Mouse (Mus musculus): ENCODE results near the gene Ift172. TPM values are rescaled to one million over a fixed set of nuclear protein-coding genes. Genes with fewer than 3 reads are reported as not detected.
"Not testable (repeated sequence)": the region's sequence is repeated elsewhere in the genome, so short reads cannot be mapped to it uniquely, and the experiment has no call there.

Gene Ift172
- polyA plus RNA-seq, 1 experiment from 2014 or later = 50.4 TPM

DNA sequence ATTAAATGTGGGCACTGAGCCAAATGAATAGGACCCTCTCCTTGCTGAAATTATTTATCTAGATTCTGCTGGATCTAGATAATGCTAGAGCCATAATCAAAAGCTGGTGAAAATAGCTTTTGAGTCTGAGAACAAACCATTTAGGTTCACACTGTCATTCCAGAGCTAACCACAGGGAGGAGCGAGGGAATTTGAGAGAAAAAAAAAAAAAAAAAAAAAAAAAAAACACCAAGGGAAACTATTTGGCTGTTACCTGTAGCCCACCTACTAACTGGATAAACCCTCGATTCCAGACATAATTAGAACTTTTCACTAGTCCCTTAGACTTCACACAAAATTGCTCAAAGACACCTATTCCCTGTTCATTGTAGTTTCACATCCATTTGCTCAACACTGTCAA lies 71.8 kb downstream of the Ift172 start:
- Histone ChIP-seq H3K4me3 (ENCODE audit: low read depth, low read length) (peak overlapping the region; percentile 95), H3K9ac (ENCODE audit: low read length) (0 out of 2 replicates have a peak overlapping the region, but pooled peaks have one; percentile 29), H3K9me3 (ENCODE audit: control insufficient read depth, low read length) (no peaks in the 10 kb centered on the region), H3K4me1 (replicated peaks; ENCODE audit: control insufficient read depth, insufficient read depth, low read length) (no peaks in the 10 kb centered on the region; the same call in 1 of the 2 replicates), H3K27me3 (ENCODE audit: control insufficient read depth, insufficient read depth, low read length) (no peaks in the 10 kb centered on the region), H3K27ac (ENCODE audit: low read depth, low read length) (no peak overlapping the region), H3K4me2 (ENCODE audit: low read depth, low read length, severe bottlenecking) (peak overlapping the region; percentile 81), H3K36me3 (ENCODE audit: control insufficient read depth, insufficient read depth, low read length) (no peaks in the 10 kb centered on the region)
- ATAC-seq (replicated peaks; ENCODE audit: low FRiP score) (no peak), DNase-seq (ENCODE audit: low spot score) (no peak)
- WGBS = 2% methylated on average over 2 of the region's 2 CpGs

DNA sequence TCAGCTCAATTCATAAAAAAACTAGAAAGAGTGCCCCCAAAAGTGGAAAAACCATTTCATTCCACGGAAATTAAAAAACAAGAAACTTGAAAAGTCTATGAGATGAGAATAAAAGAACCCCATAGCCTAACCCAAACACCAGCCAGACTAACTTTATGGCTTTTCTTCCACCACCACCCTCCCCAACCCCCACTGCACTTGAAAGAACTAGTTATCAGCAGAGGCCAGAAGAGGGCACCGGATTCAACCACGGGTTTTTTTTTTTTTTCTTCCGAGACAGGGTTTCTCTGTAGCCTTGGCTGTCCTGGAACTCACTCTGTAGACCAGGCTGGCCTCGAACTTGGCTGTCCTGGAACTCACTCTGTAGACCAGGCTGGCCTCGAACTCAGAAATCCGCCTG lies 72.6 kb downstream of the Ift172 start:
- WGBS = 76% methylated on average over 7 of the region's 7 CpGs
- no peaks in the 10 kb centered on the region for H3K9me3 ChIP-seq (ENCODE audit: control insufficient read depth, low read length)
- H3K36me3 ChIP-seq (ENCODE audit: control insufficient read depth, insufficient read depth, low read length) = no peaks in the 10 kb centered on the region
- H3K27me3 ChIP-seq (ENCODE audit: control insufficient read depth, insufficient read depth, low read length) = no peaks in the 10 kb centered on the region
- H3K4me1 ChIP-seq (replicated peaks; ENCODE audit: control insufficient read depth, insufficient read depth, low read length) = no peaks in the 10 kb centered on the region; the same call in 1 of the 2 replicates
- H3K4me3 ChIP-seq (ENCODE audit: low read depth, low read length) = no peak overlapping the region
- ATAC-seq (replicated peaks; ENCODE audit: low FRiP score) (no peak), DNase-seq (ENCODE audit: low spot score) (no peak)
- H3K9ac ChIP-seq (ENCODE audit: low read length) = no peak overlapping the region
- H3K4me2 ChIP-seq (ENCODE audit: low read depth, low read length, severe bottlenecking) = no peak overlapping the region
- H3K27ac ChIP-seq (ENCODE audit: low read depth, low read length) = no peak overlapping the region

DNA sequence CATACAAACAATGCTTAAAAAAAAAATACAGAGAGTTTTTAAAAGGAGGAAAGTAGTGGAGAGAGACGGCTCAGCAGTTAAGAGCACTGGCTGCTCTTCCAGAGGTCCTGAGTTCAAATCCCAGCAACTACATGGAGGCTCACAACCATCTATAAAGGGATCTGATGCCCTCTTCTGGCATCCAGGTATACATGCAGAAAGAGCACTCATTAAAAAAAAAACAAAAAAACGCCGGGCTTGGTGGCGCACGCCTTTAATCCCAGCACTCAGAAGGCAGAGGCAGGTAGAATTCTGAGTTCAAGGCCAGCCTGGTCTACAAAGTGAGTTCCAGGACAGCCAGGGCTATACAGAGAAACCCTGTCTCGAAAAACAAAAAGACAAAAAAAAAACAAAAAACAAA lies 74.4 kb downstream of the Ift172 start:
- not testable (repeated sequence) for H3K4me2 ChIP-seq (ENCODE audit: low read depth, low read length, severe bottlenecking); DNase-seq (ENCODE audit: low spot score); H3K27ac ChIP-seq (ENCODE audit: low read depth, low read length); H3K9ac ChIP-seq (ENCODE audit: low read length); H3K4me3 ChIP-seq (ENCODE audit: low read depth, low read length); H3K36me3 ChIP-seq (ENCODE audit: control insufficient read depth, insufficient read depth, low read length); H3K4me1 ChIP-seq (replicated peaks; ENCODE audit: control insufficient read depth, insufficient read depth, low read length); H3K27me3 ChIP-seq (ENCODE audit: control insufficient read depth, insufficient read depth, low read length); H3K9me3 ChIP-seq (ENCODE audit: control insufficient read depth, low read length); ATAC-seq (replicated peaks; ENCODE audit: low FRiP score)
- WGBS = 89% methylated on average over 6 of the region's 6 CpGs

DNA sequence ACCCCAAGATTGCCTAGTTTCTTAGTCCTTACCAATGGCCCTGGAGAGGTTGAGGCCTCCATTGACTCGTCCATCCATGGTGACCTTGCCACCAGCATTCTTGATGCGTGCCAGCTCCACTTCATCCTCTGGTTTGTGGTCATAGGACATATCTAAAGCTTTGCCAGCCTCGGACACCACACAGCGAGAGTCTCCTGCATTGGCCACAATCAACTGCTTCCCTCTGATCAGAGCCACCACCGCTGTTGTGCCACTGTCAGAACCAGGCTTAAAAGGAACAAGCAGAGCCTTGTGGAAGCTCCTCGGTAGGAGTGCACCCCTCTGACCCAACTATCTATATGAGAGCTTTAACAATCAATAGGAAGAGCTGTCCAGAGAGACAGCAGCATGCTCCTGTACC lies 86.5 kb downstream of the Ift172 start:
- Histone ChIP-seq H3K36me3 (ENCODE audit: control insufficient read depth, insufficient read depth, low read length) (peaks cover 21% of the 10 kb centered on the region; the same call in 1 of the 2 replicates), H3K4me3 (ENCODE audit: low read depth, low read length) (no peak overlapping the region), H3K9me3 (ENCODE audit: control insufficient read depth, low read length) (peaks cover 5% of the 10 kb centered on the region), H3K27ac (ENCODE audit: low read depth, low read length) (no peak overlapping the region), H3K27me3 (ENCODE audit: control insufficient read depth, insufficient read depth, low read length) (no peaks in the 10 kb centered on the region), H3K4me2 (ENCODE audit: low read depth, low read length, severe bottlenecking) (no peak overlapping the region), H3K9ac (ENCODE audit: low read length) (no peak overlapping the region), H3K4me1 (replicated peaks; ENCODE audit: control insufficient read depth, insufficient read depth, low read length) (peaks cover 9% of the 10 kb centered on the region; the same call in 1 of the 2 replicates)
- no peak for DNase-seq (ENCODE audit: low spot score)
- no peak for ATAC-seq (replicated peaks; ENCODE audit: low FRiP score)
- 95% methylated on average over 6 of the region's 6 CpGs for WGBS

DNA sequence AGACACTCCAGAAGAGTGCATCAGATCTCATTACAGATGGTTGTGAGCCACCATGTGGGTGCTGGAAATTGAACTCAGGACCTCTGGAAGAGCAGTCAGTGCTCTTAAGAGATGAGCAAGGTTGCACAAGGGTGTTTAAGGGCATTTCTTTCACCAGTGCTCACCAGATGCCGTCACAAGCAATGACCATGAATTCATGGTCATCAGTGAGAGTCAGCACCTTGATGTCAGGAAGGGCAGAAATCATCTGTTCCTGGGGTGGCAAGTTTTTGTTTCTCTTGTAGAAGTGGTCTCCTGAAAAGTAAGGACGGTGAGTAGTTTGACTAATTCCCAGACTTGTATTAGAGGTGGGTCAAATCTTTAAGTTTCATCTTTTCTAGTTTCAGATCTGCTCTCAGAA lies 87.0 kb downstream of the Ift172 start:
- Histone ChIP-seq H3K4me2 (ENCODE audit: low read depth, low read length, severe bottlenecking) (no peak overlapping the region), H3K36me3 (ENCODE audit: control insufficient read depth, insufficient read depth, low read length) (peaks cover 25% of the 10 kb centered on the region; the same call in 1 of the 2 replicates), H3K27me3 (ENCODE audit: control insufficient read depth, insufficient read depth, low read length) (no peaks in the 10 kb centered on the region), H3K27ac (ENCODE audit: low read depth, low read length) (no peak overlapping the region), H3K4me3 (ENCODE audit: low read depth, low read length) (no peak overlapping the region), H3K9me3 (ENCODE audit: control insufficient read depth, low read length) (peaks cover 5% of the 10 kb centered on the region), H3K9ac (ENCODE audit: low read length) (no peak overlapping the region), H3K4me1 (replicated peaks; ENCODE audit: control insufficient read depth, insufficient read depth, low read length) (peaks cover 9% of the 10 kb centered on the region; the same call in 1 of the 2 replicates)
- WGBS = 92% methylated on average over 2 of the region's 2 CpGs
- ATAC-seq (replicated peaks; ENCODE audit: low FRiP score) (no peak), DNase-seq (ENCODE audit: low spot score) (no peak)

Other genes with a start within 250 kb of the Ift172 start
- gene Atraid, start 242.8 kb downstream of the Ift172 start, polyA plus RNA-seq (2014; fragmentation: Nextera tagmentation; extraction: Ambion mirVana) = 81.8 and 86.4 TPM in 2 replicates
- 10.8 and 10.9 TPM in 2 replicates for gene Slc5a6, start 242.2 kb downstream of the Ift172 start, polyA plus RNA-seq (2014; fragmentation: Nextera tagmentation; extraction: Ambion mirVana)
- 44.3 and 55.4 TPM in 2 replicates for gene Cad, start 236.3 kb downstream of the Ift172 start, polyA plus RNA-seq (2014; fragmentation: Nextera tagmentation; extraction: Ambion mirVana)
- not detected in 2 replicates for gene Dnajc5g, start 184.8 kb downstream of the Ift172 start, polyA plus RNA-seq (2014; fragmentation: Nextera tagmentation; extraction: Ambion mirVana)
- 0.79 and 1.2 TPM in 2 replicates for gene Slc30a3, start 182.9 kb downstream of the Ift172 start, polyA plus RNA-seq (2014; fragmentation: Nextera tagmentation; extraction: Ambion mirVana)
- not detected in 2 replicates for gene Trim54, start 174.4 kb downstream of the Ift172 start, polyA plus RNA-seq (2014; fragmentation: Nextera tagmentation; extraction: Ambion mirVana)
- gene Ucn, start 152.3 kb downstream of the Ift172 start, polyA plus RNA-seq (2014; fragmentation: Nextera tagmentation; extraction: Ambion mirVana) = not detected in 2 replicates
- 56.3 and 57.5 TPM in 2 replicates for gene Mpv17, start 136.9 kb downstream of the Ift172 start, polyA plus RNA-seq (2014; fragmentation: Nextera tagmentation; extraction: Ambion mirVana)
- gene Gm29609, start 111.2 kb downstream of the Ift172 start, polyA plus RNA-seq (2014; fragmentation: Nextera tagmentation; extraction: Ambion mirVana) = 2.1 and 2.3 TPM in 2 replicates
- 101 and 109 TPM in 2 replicates for gene Gtf3c2, start 111.0 kb downstream of the Ift172 start, polyA plus RNA-seq (2014; fragmentation: Nextera tagmentation; extraction: Ambion mirVana)
- 142 and 144 TPM in 2 replicates for gene Snx17, start 97.9 kb downstream of the Ift172 start, polyA plus RNA-seq (2014; fragmentation: Nextera tagmentation; extraction: Ambion mirVana)
- 68.8 and 83.8 TPM in 2 replicates for gene Eif2b4, start 97.7 kb downstream of the Ift172 start, polyA plus RNA-seq (2014; fragmentation: Nextera tagmentation; extraction: Ambion mirVana)
- 10.0 TPM in 2 replicates for gene Zfp513, start 88.8 kb downstream of the Ift172 start, polyA plus RNA-seq (2014; fragmentation: Nextera tagmentation; extraction: Ambion mirVana)
- gene Ppm1g, start 70.4 kb downstream of the Ift172 start, polyA plus RNA-seq (2014; fragmentation: Nextera tagmentation; extraction: Ambion mirVana) = 177 and 193 TPM in 2 replicates
- 145 and 155 TPM in 2 replicates for gene Nrbp1, start 50.3 kb downstream of the Ift172 start, polyA plus RNA-seq (2014; fragmentation: Nextera tagmentation; extraction: Ambion mirVana)
- 0.92 TPM in 1 of 2 replicates, not detected in the other for gene Gm9970, start 49.9 kb downstream of the Ift172 start, polyA plus RNA-seq (2014; fragmentation: Nextera tagmentation; extraction: Ambion mirVana)
- 5.0 and 5.1 TPM in 2 replicates for gene Krtcap3, start 39.4 kb downstream of the Ift172 start, polyA plus RNA-seq (2014; fragmentation: Nextera tagmentation; extraction: Ambion mirVana)
- 58.4 and 62.8 TPM in 2 replicates for gene Fndc4, start 5.0 kb upstream of the Ift172 start, polyA plus RNA-seq (2014; fragmentation: Nextera tagmentation; extraction: Ambion mirVana)
- gene Gckr, start 6.3 kb upstream of the Ift172 start, polyA plus RNA-seq (2014; fragmentation: Nextera tagmentation; extraction: Ambion mirVana) = 0.13 TPM in 1 of 2 replicates, not detected in the other
- 87.5 and 87.9 TPM in 2 replicates for gene Zfp512, start 161.3 kb upstream of the Ift172 start, polyA plus RNA-seq (2014; fragmentation: Nextera tagmentation; extraction: Ambion mirVana)
- 0.23 TPM in 1 of 2 replicates, not detected in the other for gene 4930548H24Rik, start 194.6 kb upstream of the Ift172 start, polyA plus RNA-seq (2014; fragmentation: Nextera tagmentation; extraction: Ambion mirVana)
- 78.9 and 85.7 TPM in 2 replicates for gene Gpn1, start 203.6 kb upstream of the Ift172 start, polyA plus RNA-seq (2014; fragmentation: Nextera tagmentation; extraction: Ambion mirVana)
- 32.9 and 33.3 TPM in 2 replicates for gene Slc4a1ap, start 235.9 kb upstream of the Ift172 start, polyA plus RNA-seq (2014; fragmentation: Nextera tagmentation; extraction: Ambion mirVana)
- gene Supt7l, start 236.7 kb upstream of the Ift172 start, polyA plus RNA-seq (2014; fragmentation: Nextera tagmentation; extraction: Ambion mirVana) = 26.1 and 27.2 TPM in 2 replicates

All from forebrain, embryonic 11.5 days (tissue).